In genomic region chr1:136866481-136867092, GRCm38 (mm10) we compare ENCODE assay signal across 9 mouse cellular contexts.
DNase-seq lines count a peak whose midpoint lies in the region; ATAC-seq and TF ChIP-seq lines count a peak whose summit lies in the region.
"Had no signal": no experiment of that assay in that cellular context is flagged by ENCODE, and none has a peak within 500 bp of the region (broad histone marks: within the 10 kb centered on the region; RNA-seq: fewer than 3 reads in every experiment).

No protein-coding gene starts in this region.

- TF ChIP-seq POLR2A in testis, adult 2 months (IDR thresholded peaks at IDR 0.05; ENCODE audit: control insufficient read depth, low read depth, low read length) = no peak

- TF ChIP-seq CTCF in gastrocnemius, adult 2 months (IDR thresholded peaks at IDR 0.05) = peak; percentile 32; the same call in 1 of the 2 replicates
- peak; percentile 57; the same call in 1 of the 2 replicates for TF ChIP-seq CTCF in testis, adult 2 months (IDR thresholded peaks at IDR 0.05; ENCODE audit: control insufficient read depth, insufficient read depth, insufficient replicate concordance, low read depth, low read length)

- no peak overlapping the region for H3K4me3 ChIP-seq in gastrocnemius, adult 2 months
- H3K4me3 ChIP-seq in testis, adult 2 months (ENCODE audit: control insufficient read depth, low read depth, low read length) = no peak overlapping the region
- H3K4me3 ChIP-seq in midbrain, embryonic 14.5 days (replicated peaks; ENCODE audit: low read depth, low read length) = no peak overlapping the region
- H3K4me3 ChIP-seq: liver, embryonic 15.5 days had no signal

- no peaks in the 10 kb centered on the region for H3K27me3 ChIP-seq in testis, adult 2 months (ENCODE audit: control insufficient read depth, insufficient read depth, low read length)
- H3K27me3 ChIP-seq in midbrain, embryonic 14.5 days (ENCODE audit: control insufficient read depth, insufficient read depth, low read length) = no peaks in the 10 kb centered on the region
- H3K27me3 ChIP-seq: liver, embryonic 15.5 days had no signal

- H3K4me1 ChIP-seq in testis, adult 2 months (ENCODE audit: control insufficient read depth, insufficient read depth, low read length) = no peaks in the 10 kb centered on the region
- H3K4me1 ChIP-seq in midbrain, embryonic 14.5 days (ENCODE audit: control insufficient read depth, insufficient read depth, low read length) = no peaks in the 10 kb centered on the region
- H3K4me1 ChIP-seq: liver, embryonic 15.5 days had no signal

- WGBS in midbrain, embryonic 14.5 days = 74% methylated on average over 9 of the region's 9 CpGs

- DNase-seq in gastrocnemius, adult 2 months = no peak
- DNase-seq in gastrocnemius, postnatal 10 days = no peak
- no peak for DNase-seq in testis, postnatal 14 days (ENCODE audit: low spot score)
- DNase-seq in kidney, postnatal 14 days = peak; percentile 8
- DNase-seq in thymus, postnatal 36 days = peak; percentile 6
- no peak for DNase-seq in embryo, embryonic 11 days
- no peak for DNase-seq in midbrain, embryonic 14.5 days

- H3K27ac ChIP-seq in gastrocnemius, adult 2 months = no peak overlapping the region
- H3K27ac ChIP-seq in testis, adult 2 months (ENCODE audit: control insufficient read depth, insufficient read depth, low read depth, low read length) = no peak overlapping the region
- H3K27ac ChIP-seq in midbrain, embryonic 14.5 days (replicated peaks; ENCODE audit: low read depth, low read length) = no peak overlapping the region
- H3K27ac ChIP-seq: liver, embryonic 15.5 days had no signal

- intact Hi-C loops in gastrocnemius, adult 2 months (cut with DNase I) = no loop called here

- H3K4me2 ChIP-seq in midbrain, embryonic 14.5 days (ENCODE audit: low read length) = no peak overlapping the region
- H3K4me2 ChIP-seq: liver, embryonic 15.5 days had no signal

- no peak overlapping the region for H3K9ac ChIP-seq in midbrain, embryonic 14.5 days (replicated peaks; ENCODE audit: low read length)
- H3K9ac ChIP-seq: liver, embryonic 15.5 days had no signal

- H3K9me3 ChIP-seq in midbrain, embryonic 14.5 days (ENCODE audit: control insufficient read depth, low read length) = no peaks in the 10 kb centered on the region
- H3K9me3 ChIP-seq: liver, embryonic 15.5 days had no signal

- no peaks in the 10 kb centered on the region for H3K36me3 ChIP-seq in testis, adult 2 months (ENCODE audit: control insufficient read depth, insufficient read depth, low read length)
- H3K36me3 ChIP-seq in midbrain, embryonic 14.5 days (ENCODE audit: control insufficient read depth, insufficient read depth, low read length) = no peaks in the 10 kb centered on the region
- H3K36me3 ChIP-seq: liver, embryonic 15.5 days had no signal

- ATAC-seq in midbrain, embryonic 14.5 days (ENCODE audit: low FRiP score, low TSS enrichment) = no peak

Comparison
In these comparisons a context has a peak if more than half of its experiments do, and no peak if none do; other contexts are left out.
1. DNase-seq: peak in kidney, postnatal 14 days (single experiment) and thymus, postnatal 36 days (2 of 2); none in gastrocnemius, adult 2 months (single experiment), gastrocnemius, postnatal 10 days (single experiment), testis, postnatal 14 days (single experiment), embryo, embryonic 11 days (single experiment) and midbrain, embryonic 14.5 days (single experiment).